Mouse (Mus musculus): ENCODE measurements around the gene Ddx39b. TPM values are rescaled to one million over a fixed set of nuclear protein-coding genes. Genes with fewer than 3 reads are reported as not detected.
A peak's percentile ranks its signal among the peaks of the same experiment; 100 is the strongest.

Gene Ddx39b
- polyA plus RNA-seq, 1 experiment = 245 TPM

DNA sequence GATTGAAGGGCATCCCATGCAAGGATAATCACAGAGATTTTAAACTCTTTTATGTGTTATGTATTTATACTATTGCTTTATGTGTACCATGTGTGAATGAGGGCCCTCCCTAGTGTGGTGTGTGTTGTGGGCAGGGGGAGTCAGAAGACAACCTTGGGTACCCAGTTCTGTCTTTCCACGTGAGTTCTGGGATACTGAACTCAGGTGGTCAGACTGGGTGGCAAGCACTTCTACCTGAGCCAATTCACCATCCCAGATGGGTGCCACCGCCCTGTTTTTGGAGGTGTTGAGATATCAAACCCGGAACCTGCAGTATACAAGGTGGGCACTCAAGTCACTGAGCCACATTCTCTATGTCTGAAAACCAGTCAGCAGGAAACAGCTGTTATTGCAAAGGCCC, 30.7 kb downstream of the Ddx39b start:
- no peak for TF ChIP-seq CTCF (IDR thresholded peaks at IDR 0.05; ENCODE audit: low read depth, low read length)
- no peak for TF ChIP-seq EP300 (IDR thresholded peaks at IDR 0.05; ENCODE audit: insufficient read depth, low read depth, low read length)
- TF ChIP-seq POLR2A (IDR thresholded peaks at IDR 0.05; ENCODE audit: insufficient read depth, low read length) = no peak
- H3K27ac ChIP-seq (ENCODE audit: insufficient read depth, low read length) = no peak overlapping the region
- no peaks in the 10 kb centered on the region for H3K27me3 ChIP-seq (ENCODE audit: control insufficient read depth, insufficient read depth, low read length, poor library complexity, severe bottlenecking)
- no peaks in the 10 kb centered on the region for H3K36me3 ChIP-seq (ENCODE audit: control insufficient read depth, insufficient read depth, low read length, poor library complexity, severe bottlenecking)
- no peaks in the 10 kb centered on the region for H3K9me3 ChIP-seq (replicated peaks; ENCODE audit: control insufficient read depth, insufficient read depth, low read length, poor library complexity, severe bottlenecking)
- peaks cover 1% of the 10 kb centered on the region for H3K4me1 ChIP-seq (ENCODE audit: control insufficient read depth, insufficient read depth, low read length)
- no peak overlapping the region for H3K4me3 ChIP-seq (ENCODE audit: low read depth, low read length)
- no peak overlapping the region for H3K9ac ChIP-seq (ENCODE audit: low read depth, poor library complexity, severe bottlenecking)

DNA sequence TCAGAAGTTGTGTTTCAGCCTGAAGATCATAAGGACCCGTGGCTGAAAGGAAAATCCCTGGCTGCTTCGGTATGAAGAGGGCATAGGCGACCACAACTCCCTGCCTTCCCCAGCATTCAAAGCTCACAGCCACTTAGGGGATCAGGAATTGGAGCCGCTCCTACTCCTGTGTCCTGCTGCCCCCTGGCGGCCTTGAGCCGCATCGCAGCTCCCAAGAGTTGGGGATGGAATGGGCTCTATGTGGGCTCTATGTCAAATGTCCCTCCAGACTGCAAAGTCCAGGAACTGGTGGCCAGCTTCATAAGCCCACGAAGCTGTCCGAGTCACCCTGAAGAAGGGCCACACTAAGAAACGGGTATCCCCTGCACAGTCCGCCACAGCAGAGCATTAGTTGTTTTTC, 33.2 kb downstream of the Ddx39b start:
- Histone ChIP-seq H3K9me3 (replicated peaks; ENCODE audit: control insufficient read depth, insufficient read depth, low read length, poor library complexity, severe bottlenecking) (no peaks in the 10 kb centered on the region), H3K27ac (ENCODE audit: insufficient read depth, low read length) (no peak overlapping the region), H3K27me3 (ENCODE audit: control insufficient read depth, insufficient read depth, low read length, poor library complexity, severe bottlenecking) (no peaks in the 10 kb centered on the region), H3K4me3 (ENCODE audit: low read depth, low read length) (no peak overlapping the region), H3K36me3 (ENCODE audit: control insufficient read depth, insufficient read depth, low read length, poor library complexity, severe bottlenecking) (no peaks in the 10 kb centered on the region), H3K4me1 (ENCODE audit: control insufficient read depth, insufficient read depth, low read length) (peaks cover 1% of the 10 kb centered on the region), H3K9ac (ENCODE audit: low read depth, poor library complexity, severe bottlenecking) (no peak overlapping the region)
- TF ChIP-seq EP300 (IDR thresholded peaks at IDR 0.05; ENCODE audit: insufficient read depth, low read depth, low read length) (no peak), CTCF (IDR thresholded peaks at IDR 0.05; ENCODE audit: low read depth, low read length) (peak; percentile 93)

DNA sequence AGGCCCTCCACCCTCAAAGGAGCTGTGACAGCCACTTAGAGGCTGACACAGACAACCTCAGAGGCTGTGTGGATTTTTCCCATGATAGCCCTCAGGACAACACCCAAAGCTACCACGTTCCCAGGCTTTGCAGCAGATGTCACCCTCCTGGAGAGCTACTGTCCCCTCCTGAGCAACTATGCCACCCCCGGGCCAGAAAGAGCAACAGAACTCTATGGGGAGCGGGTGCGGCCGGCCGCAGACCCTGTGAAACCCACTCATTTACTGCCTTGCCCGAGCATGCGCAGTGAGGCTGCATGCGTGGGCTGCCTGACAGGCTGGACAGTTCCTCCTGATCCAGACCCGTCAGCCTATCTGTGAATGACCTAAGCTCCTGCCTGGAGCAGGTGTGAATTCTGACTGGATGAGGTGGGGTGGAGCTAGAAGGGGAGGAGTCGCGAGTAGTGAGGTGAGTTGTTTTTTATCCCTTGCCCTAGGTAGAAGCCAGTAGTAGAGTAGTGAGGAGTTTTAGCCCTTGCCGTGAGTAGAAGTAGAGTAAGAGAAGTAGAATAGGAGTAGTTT, 34.8 kb downstream of the Ddx39b start:
- Histone ChIP-seq H3K4me3 (ENCODE audit: low read depth, low read length) (no peak overlapping the region), H3K36me3 (ENCODE audit: control insufficient read depth, insufficient read depth, low read length, poor library complexity, severe bottlenecking) (no peaks in the 10 kb centered on the region), H3K27me3 (ENCODE audit: control insufficient read depth, insufficient read depth, low read length, poor library complexity, severe bottlenecking) (no peaks in the 10 kb centered on the region), H3K27ac (ENCODE audit: insufficient read depth, low read length) (no peak overlapping the region), H3K4me1 (ENCODE audit: control insufficient read depth, insufficient read depth, low read length) (peaks cover 1% of the 10 kb centered on the region), H3K9me3 (replicated peaks; ENCODE audit: control insufficient read depth, insufficient read depth, low read length, poor library complexity, severe bottlenecking) (no peaks in the 10 kb centered on the region), H3K9ac (ENCODE audit: low read depth, poor library complexity, severe bottlenecking) (no peak overlapping the region)
- TF ChIP-seq POLR2A (IDR thresholded peaks at IDR 0.05; ENCODE audit: insufficient read depth, low read length) (no peak), EP300 (IDR thresholded peaks at IDR 0.05; ENCODE audit: insufficient read depth, low read depth, low read length) (peak; percentile 19; the same call in 1 of the 2 replicates)

DNA sequence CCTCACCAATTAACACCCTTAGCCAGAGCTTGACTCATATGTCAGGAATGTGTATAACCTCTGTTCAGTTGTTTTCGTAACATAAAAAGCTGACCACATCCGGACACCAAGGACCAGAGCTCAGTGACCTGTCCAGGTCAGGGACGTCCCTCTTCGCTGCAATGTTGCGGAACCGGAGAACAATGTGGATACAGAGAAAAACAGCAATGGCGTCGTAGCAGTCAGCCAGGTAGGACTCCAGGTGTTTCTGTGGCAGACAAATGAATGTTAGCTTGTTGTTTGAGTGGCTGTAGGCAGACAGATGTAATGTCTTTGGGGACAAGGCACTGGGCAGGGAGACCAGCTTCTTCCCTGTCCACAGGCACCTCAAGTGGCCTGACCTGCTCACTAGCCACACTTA, 36.5 kb downstream of the Ddx39b start:
- Histone ChIP-seq H3K36me3 (ENCODE audit: control insufficient read depth, insufficient read depth, low read length, poor library complexity, severe bottlenecking) (no peaks in the 10 kb centered on the region), H3K9me3 (replicated peaks; ENCODE audit: control insufficient read depth, insufficient read depth, low read length, poor library complexity, severe bottlenecking) (peaks cover 5% of the 10 kb centered on the region), H3K4me3 (ENCODE audit: low read depth, low read length) (no peak overlapping the region), H3K9ac (ENCODE audit: low read depth, poor library complexity, severe bottlenecking) (no peak overlapping the region), H3K27me3 (ENCODE audit: control insufficient read depth, insufficient read depth, low read length, poor library complexity, severe bottlenecking) (no peaks in the 10 kb centered on the region), H3K4me1 (ENCODE audit: control insufficient read depth, insufficient read depth, low read length) (peaks cover 1% of the 10 kb centered on the region), H3K27ac (ENCODE audit: insufficient read depth, low read length) (no peak overlapping the region)
- TF ChIP-seq EP300 (IDR thresholded peaks at IDR 0.05; ENCODE audit: insufficient read depth, low read depth, low read length) (no peak), POLR2A (IDR thresholded peaks at IDR 0.05; ENCODE audit: insufficient read depth, low read length) (no peak), CTCF (IDR thresholded peaks at IDR 0.05; ENCODE audit: low read depth, low read length) (no peak)

DNA sequence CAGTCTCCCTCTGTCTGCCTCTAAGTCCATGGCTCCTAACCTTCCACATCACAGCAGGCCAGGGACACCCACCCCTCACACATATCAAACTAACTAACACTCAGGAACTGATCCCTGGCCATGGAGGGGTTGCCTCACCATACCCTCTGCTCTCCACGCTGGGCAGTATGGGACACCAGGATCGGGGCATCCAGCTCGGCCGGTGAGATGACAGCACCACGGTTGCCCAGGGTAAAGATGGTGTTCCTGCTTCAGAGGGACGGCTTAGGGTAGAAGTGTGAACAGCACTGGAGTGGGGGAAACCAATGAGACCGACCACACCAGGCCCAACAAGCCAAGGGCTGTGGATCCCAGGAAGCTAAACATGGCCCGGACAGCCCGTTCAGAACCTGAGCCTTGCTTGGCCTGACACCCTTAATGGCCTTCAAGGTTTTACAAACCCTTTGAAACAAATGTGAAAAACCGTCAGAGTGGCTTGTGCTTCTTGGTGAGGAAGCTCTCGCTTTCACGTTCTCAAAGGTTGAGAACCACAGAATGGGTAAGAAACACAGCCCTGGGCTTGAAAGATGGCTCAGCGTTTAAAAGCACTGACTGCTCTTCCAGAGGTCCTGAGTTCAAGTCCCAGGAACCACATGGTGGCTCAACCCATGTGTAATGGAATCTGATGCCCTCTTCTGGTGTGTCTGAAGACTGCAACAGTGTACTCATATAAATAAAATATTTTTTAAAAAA, 37.6 kb downstream of the Ddx39b start:
- H3K9me3 ChIP-seq (replicated peaks; ENCODE audit: control insufficient read depth, insufficient read depth, low read length, poor library complexity, severe bottlenecking) = peaks cover 5% of the 10 kb centered on the region
- H3K27ac ChIP-seq (ENCODE audit: insufficient read depth, low read length) = no peak overlapping the region
- no peak overlapping the region for H3K9ac ChIP-seq (ENCODE audit: low read depth, poor library complexity, severe bottlenecking)
- peaks cover 1% of the 10 kb centered on the region for H3K4me1 ChIP-seq (ENCODE audit: control insufficient read depth, insufficient read depth, low read length)
- TF ChIP-seq CTCF (IDR thresholded peaks at IDR 0.05; ENCODE audit: low read depth, low read length) (no peak), POLR2A (IDR thresholded peaks at IDR 0.05; ENCODE audit: insufficient read depth, low read length) (no peak), EP300 (IDR thresholded peaks at IDR 0.05; ENCODE audit: insufficient read depth, low read depth, low read length) (no peak)
- H3K27me3 ChIP-seq (ENCODE audit: control insufficient read depth, insufficient read depth, low read length, poor library complexity, severe bottlenecking) = no peaks in the 10 kb centered on the region
- no peaks in the 10 kb centered on the region for H3K36me3 ChIP-seq (ENCODE audit: control insufficient read depth, insufficient read depth, low read length, poor library complexity, severe bottlenecking)
- no peak overlapping the region for H3K4me3 ChIP-seq (ENCODE audit: low read depth, low read length)

DNA sequence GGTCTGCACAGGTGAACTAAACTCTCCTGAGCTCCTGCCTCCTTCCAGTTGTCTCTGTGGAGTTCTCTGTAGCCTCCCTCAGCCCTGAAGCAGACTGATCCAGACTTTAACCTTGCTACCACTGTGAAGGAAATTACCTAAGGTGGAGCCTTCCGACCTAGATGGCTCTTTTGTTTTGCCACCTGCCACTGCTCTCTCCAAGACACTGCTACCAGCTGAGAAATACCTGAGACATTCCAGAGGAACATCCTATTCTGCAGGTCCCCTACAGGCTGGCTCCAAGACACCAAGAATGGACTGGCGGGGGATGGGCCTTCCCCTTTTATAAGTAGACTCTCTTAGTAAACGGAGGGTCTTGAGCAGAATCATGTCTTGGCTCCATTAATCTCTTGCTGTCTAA, 38.7 kb downstream of the Ddx39b start:
- TF ChIP-seq POLR2A (IDR thresholded peaks at IDR 0.05; ENCODE audit: insufficient read depth, low read length) (no peak), EP300 (IDR thresholded peaks at IDR 0.05; ENCODE audit: insufficient read depth, low read depth, low read length) (no peak), CTCF (IDR thresholded peaks at IDR 0.05; ENCODE audit: low read depth, low read length) (no peak)
- H3K4me1 ChIP-seq (ENCODE audit: control insufficient read depth, insufficient read depth, low read length) = peaks cover 1% of the 10 kb centered on the region
- H3K36me3 ChIP-seq (ENCODE audit: control insufficient read depth, insufficient read depth, low read length, poor library complexity, severe bottlenecking) = no peaks in the 10 kb centered on the region
- H3K9me3 ChIP-seq (replicated peaks; ENCODE audit: control insufficient read depth, insufficient read depth, low read length, poor library complexity, severe bottlenecking) = peaks cover 5% of the 10 kb centered on the region
- H3K9ac ChIP-seq (ENCODE audit: low read depth, poor library complexity, severe bottlenecking) = no peak overlapping the region
- H3K27ac ChIP-seq (ENCODE audit: insufficient read depth, low read length) = no peak overlapping the region
- no peaks in the 10 kb centered on the region for H3K27me3 ChIP-seq (ENCODE audit: control insufficient read depth, insufficient read depth, low read length, poor library complexity, severe bottlenecking)
- no peak overlapping the region for H3K4me3 ChIP-seq (ENCODE audit: low read depth, low read length)
